Comparison of ENCODE assay signal across 8 mouse cellular contexts in the genomic region with DNA sequence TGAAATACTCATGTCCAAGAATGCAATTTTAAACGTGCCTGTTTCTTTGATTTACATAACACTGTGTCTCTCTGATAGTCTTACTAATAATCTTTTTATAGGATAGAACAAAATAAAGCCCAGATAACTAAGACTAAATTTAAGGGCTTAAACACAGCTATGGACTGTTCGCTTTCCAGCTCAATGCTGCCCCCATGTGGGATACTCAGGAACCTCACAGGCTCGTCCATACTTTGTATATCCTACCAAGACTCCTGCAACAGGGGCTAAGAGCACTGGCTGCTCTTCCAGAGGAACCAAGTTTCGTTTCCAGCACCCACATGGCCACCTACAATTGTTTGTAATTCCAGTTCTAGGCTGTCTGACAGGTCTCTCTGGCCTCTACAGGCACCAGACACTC. TPM values are rescaled to one million over a fixed set of nuclear protein-coding genes. Genes with fewer than 3 reads are reported as not detected.
DNase-seq lines count a peak whose midpoint lies in the region; ATAC-seq and TF ChIP-seq lines count a peak whose summit lies in the region.

No protein-coding gene starts in this region.

- no peaks in the 10 kb centered on the region for H3K9me3 ChIP-seq in forebrain, embryonic 14.5 days (replicated peaks; ENCODE audit: control insufficient read depth, low read length)
- no peaks in the 10 kb centered on the region for H3K9me3 ChIP-seq in forebrain, embryonic 16.5 days (ENCODE audit: control insufficient read depth, low read length)

- DNase-seq in forebrain, embryonic 14.5 days (ENCODE audit: low spot score), result peak; percentile 70
- DNase-seq in A20 (ENCODE audit: low read depth, low spot score), result peak; percentile 62
- DNase-seq in adrenal gland, postnatal 14 days, result peak; percentile 82
- peak; percentile 10 to 70 for DNase-seq in layer of hippocampus, adult 2 months (ENCODE audit: low spot score in 2 of 2)
- DNase-seq in lung, postnatal 36 days, result peak; percentile 72
- DNase-seq in spleen, postnatal 36 days (ENCODE audit: low spot score in 2 of 2), result peak; percentile 14 to 34

- TF ChIP-seq CTCF in embryonic fibroblast, embryonic 13.5 days (IDR thresholded peaks at IDR 0.05; ENCODE audit: borderline replicate concordance, insufficient read depth, low read length), result peak; percentile 30; the same call in 1 of the 2 replicates
- TF ChIP-seq CTCF in layer of hippocampus, adult 2 months (conservative IDR thresholded peaks at IDR 0.05), result peak; percentile 85

- 33% methylated on average over 4 of the region's 4 CpGs for WGBS in forebrain, embryonic 14.5 days
- 30% methylated on average over 4 of the region's 4 CpGs for WGBS in forebrain, embryonic 16.5 days

- no peak overlapping the region for H3K9ac ChIP-seq in forebrain, embryonic 14.5 days (ENCODE audit: low read length)
- H3K9ac ChIP-seq in forebrain, embryonic 16.5 days (replicated peaks; ENCODE audit: low read depth, low read length), result no peak overlapping the region

- no peaks in the 10 kb centered on the region for H3K4me1 ChIP-seq in forebrain, embryonic 14.5 days (ENCODE audit: control insufficient read depth, insufficient read depth, low read length)
- H3K4me1 ChIP-seq in forebrain, embryonic 16.5 days (replicated peaks; ENCODE audit: control insufficient read depth, insufficient read depth, low read length), result no peaks in the 10 kb centered on the region
- H3K4me1 ChIP-seq in embryonic fibroblast, embryonic 13.5 days (ENCODE audit: control insufficient read depth, insufficient read depth, low read length), result no peaks in the 10 kb centered on the region

- H3K27ac ChIP-seq in forebrain, embryonic 14.5 days (ENCODE audit: low read depth, low read length), result no peak overlapping the region
- H3K27ac ChIP-seq in forebrain, embryonic 16.5 days (ENCODE audit: low read length), result no peak overlapping the region
- H3K27ac ChIP-seq in embryonic fibroblast, embryonic 13.5 days (ENCODE audit: insufficient read depth, low read length), result no peak overlapping the region
- no peak overlapping the region for H3K27ac ChIP-seq in layer of hippocampus, adult 2 months

- no peaks in the 10 kb centered on the region for H3K36me3 ChIP-seq in forebrain, embryonic 14.5 days (ENCODE audit: control insufficient read depth, insufficient read depth, low read length)
- H3K36me3 ChIP-seq in forebrain, embryonic 16.5 days (ENCODE audit: control insufficient read depth, insufficient read depth), result no peaks in the 10 kb centered on the region

- no peak for TF ChIP-seq POLR2A in embryonic fibroblast, embryonic 13.5 days (IDR thresholded peaks at IDR 0.05; ENCODE audit: low read depth, low read length)

- no peak for ATAC-seq in forebrain, embryonic 14.5 days
- no peak for ATAC-seq in forebrain, embryonic 16.5 days

- H3K4me2 ChIP-seq in forebrain, embryonic 14.5 days (ENCODE audit: low read length), result no peak overlapping the region
- no peak overlapping the region for H3K4me2 ChIP-seq in forebrain, embryonic 16.5 days (ENCODE audit: low read length)

- no peak overlapping the region for H3K4me3 ChIP-seq in forebrain, embryonic 14.5 days (ENCODE audit: low read depth, low read length)
- no peak overlapping the region for H3K4me3 ChIP-seq in forebrain, embryonic 16.5 days (replicated peaks; ENCODE audit: low read length)
- H3K4me3 ChIP-seq in embryonic fibroblast, embryonic 13.5 days (ENCODE audit: insufficient read depth, low read length), result no peak overlapping the region
- H3K4me3 ChIP-seq in layer of hippocampus, adult 2 months, result no peak overlapping the region

- no peaks in the 10 kb centered on the region for H3K27me3 ChIP-seq in forebrain, embryonic 14.5 days (replicated peaks; ENCODE audit: control insufficient read depth, insufficient read depth, low read length)
- no peaks in the 10 kb centered on the region for H3K27me3 ChIP-seq in forebrain, embryonic 16.5 days (replicated peaks; ENCODE audit: control insufficient read depth, insufficient read depth, low read length)

RNA-seq across cellular contexts. Expression of a gene that starts 12.0 kb away (rescaled TPM):
- polyA plus RNA-seq in forebrain, embryonic 14.5 days (2014; fragmentation: Nextera tagmentation; extraction: Ambion mirVana), result not detected in 2 replicates
- not detected in 2 replicates for polyA plus RNA-seq in forebrain, embryonic 16.5 days (2015; fragmentation: Nextera tagmentation; extraction: Ambion mirVana)
- total RNA-seq in adrenal gland, postnatal 14 days (2021), result not detected in 2 replicates
- polyA plus RNA-seq in embryonic fibroblast, embryonic 13.5 days (2011; ENCODE audit: insufficient read length, low read depth, missing spikeins), result not detected in 2 replicates
- total RNA-seq in layer of hippocampus, adult 2 months (2021), result not detected

RNA-seq across cellular contexts. Expression of a gene that starts 17.4 kb away (rescaled TPM):
- not detected in 2 replicates for polyA plus RNA-seq in forebrain, embryonic 14.5 days (2014; fragmentation: Nextera tagmentation; extraction: Ambion mirVana)
- polyA plus RNA-seq in forebrain, embryonic 16.5 days (2015; fragmentation: Nextera tagmentation; extraction: Ambion mirVana), result not detected in 2 replicates
- 4.4 and 4.7 TPM in 2 replicates for total RNA-seq in adrenal gland, postnatal 14 days (2021)
- not detected in 2 replicates for polyA plus RNA-seq in embryonic fibroblast, embryonic 13.5 days (2011; ENCODE audit: insufficient read length, low read depth, missing spikeins)
- total RNA-seq in layer of hippocampus, adult 2 months (2021), result under 1 TPM in 1 of 2 experiments, not detected in 1; 0.26 TPM

Comparison
In these comparisons a context has a peak if more than half of its experiments do, and no peak if none do; other contexts are left out.
1. DNase-seq: peak in every context shown above with its lines; median percentile 82 in adrenal gland, postnatal 14 days; 72 in lung, postnatal 36 days; 70 in forebrain, embryonic 14.5 days; 62 in A20; 40 in layer of hippocampus, adult 2 months; 24 in spleen, postnatal 36 days.